Mouse (Mus musculus) right cerebral cortex, postnatal 10 days (tissue): ENCODE data around the gene Higd1a.
A peak's percentile ranks its signal among the peaks of the same experiment; 100 is the strongest.

Experiments used
- DNase-seq, 2 experiments: peaks; one replicate each; pipeline ENCODE4 v3.0.0; 2021; ENCODE audit warnings: low spot score in 2 of 2

Higd1a gene

DNA sequence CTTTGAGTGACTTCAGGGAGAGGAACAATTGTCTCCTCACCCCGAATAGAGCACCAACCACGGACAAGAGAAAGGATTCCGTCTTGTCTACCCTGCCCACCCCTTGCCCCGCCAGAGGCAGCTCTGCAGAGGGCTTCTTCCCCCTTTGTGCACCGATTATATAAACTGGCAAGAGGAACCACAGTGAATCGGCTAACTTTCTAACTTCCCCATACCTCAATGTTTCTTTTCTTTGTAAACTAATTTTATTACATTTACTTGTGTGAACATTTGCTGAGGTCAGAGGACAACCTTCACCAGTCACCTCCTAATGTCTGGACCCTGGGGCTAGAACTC, at the start of gene Higd1a:
TSS of gene Higd1a (minus strand) at position 210 of the 336 bp plus-strand sequence.
- DNase-seq = no peak

DNA sequence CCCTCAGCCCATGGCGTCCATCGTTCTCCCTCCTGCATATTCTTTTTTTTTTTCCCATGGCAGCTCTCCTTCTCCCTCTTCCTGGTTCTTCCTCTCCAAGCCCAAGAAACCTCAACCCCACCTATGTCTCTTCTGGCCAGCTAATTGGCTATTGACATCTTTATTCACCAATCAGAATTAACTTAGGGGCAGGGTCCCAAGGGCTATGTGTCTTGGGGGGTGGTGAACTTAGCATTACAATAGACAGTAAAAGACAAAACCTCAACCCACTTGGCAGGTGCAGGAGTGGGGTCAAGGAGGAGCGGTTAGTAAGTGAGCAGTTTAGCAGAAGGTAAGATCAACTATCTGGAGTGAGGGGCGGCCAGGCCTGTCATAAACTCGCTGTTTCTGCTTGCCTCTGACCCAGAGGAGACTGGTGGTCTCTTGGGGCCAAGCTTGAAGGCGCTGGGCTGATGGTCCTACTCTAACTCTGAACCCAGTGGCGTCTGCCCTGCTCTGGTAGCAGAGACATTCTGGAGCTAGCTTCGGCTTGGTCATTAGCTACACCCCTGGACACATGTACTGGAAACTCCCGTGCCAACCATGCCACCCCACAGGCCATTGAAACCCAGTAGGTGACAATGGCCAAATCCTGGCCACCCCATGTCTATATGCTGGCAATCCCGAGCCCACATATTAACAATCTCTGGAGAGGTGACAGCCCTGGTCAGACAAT, 49.4 kb upstream of the Higd1a start:
- DNase-seq = peak in 1 of 2 experiments; percentile 15

DNA sequence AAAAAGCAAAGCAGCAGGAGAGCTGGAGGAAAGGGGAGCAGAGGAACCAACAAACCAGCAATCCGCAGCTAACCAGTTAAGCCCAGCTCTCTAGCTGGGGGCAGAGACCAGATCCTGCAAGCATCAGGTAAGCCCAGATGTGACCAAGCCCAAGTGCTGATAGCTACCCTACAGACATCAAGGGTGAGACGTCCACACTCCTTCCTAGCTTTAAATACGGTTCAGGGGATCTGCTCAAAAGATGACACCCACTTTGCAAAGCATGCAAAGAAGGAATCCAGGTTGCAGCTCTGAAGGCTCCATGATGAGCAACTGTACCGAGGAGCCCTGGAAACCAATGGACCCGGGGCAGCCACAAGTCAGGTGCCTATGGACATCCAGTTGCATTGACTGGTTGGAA, 48.3 kb upstream of the Higd1a start:
- DNase-seq = peak in 1 of 2 experiments; percentile 23

DNA sequence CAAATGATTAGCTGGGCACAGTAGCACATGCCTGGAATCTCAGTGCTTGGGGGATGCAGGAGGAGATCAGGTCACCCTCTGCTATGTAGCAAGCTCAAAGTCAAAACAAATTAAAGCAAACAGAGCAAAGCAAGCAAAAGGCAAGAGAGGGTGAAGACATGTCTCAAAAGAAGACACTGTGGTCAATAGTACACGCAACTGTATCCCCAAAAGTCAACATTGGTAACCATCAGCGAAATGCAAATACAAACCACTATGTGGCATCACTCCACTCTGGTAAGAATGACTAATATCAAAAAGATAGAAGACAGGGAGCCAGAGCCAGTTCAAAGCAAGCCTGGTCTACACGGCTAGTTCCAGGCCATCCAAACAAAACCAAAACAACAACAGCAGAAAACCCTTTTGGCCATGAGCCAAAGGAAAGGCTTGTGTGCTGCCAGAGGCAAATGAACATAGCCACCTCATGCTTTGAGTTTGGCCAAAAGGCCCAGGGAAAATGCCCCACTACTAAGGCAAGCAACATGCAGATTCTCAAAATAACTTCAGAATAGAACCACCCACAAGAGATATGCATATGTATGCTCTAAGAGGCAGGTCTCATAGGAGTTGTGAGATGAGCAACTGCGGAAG, 47.5 kb upstream of the Higd1a start:
- DNase-seq = peak; percentile 26 to 48

DNA sequence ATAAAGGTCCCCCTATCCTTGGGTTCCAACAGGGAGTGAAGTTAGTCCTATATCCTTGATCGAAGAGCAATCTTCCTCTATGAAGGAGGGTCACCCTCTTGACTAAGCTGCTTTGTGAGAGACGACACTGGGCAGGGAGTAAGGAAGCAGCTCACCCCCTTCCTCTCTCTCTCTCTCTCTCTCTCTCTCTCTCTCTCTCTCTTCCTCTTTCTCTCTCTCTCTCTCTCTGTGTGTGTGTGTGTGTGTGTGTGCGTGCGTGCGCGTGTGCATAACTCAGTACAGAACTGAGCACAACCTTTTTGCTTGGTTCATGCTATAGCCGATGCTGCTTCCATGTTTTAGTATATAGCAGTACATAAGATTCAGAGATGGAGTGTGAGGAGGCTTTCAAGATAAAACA, 46.8 kb upstream of the Higd1a start:
- DNase-seq = peak in 1 of 2 experiments; percentile 6

DNA sequence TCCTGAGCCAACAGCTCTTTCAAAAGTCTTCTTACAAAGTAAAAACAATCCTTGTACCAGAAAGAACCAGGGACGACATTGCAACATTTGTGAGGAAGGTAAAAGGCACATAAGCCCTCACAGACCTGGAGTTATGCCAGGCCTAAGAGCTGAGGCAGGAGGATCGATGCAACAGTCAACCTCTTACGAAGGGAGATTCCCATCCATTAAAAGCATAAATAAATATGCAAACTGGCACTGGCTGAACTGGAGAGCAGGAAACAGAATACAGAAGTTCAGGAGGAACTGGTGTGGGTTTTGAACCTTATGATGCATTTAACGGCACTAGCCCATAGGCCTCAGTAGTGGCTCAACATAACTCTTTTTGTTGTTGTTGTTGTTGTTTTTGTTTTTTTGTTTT, 46.2 kb upstream of the Higd1a start:
- peak in 1 of 2 experiments; percentile 7 for DNase-seq

DNA sequence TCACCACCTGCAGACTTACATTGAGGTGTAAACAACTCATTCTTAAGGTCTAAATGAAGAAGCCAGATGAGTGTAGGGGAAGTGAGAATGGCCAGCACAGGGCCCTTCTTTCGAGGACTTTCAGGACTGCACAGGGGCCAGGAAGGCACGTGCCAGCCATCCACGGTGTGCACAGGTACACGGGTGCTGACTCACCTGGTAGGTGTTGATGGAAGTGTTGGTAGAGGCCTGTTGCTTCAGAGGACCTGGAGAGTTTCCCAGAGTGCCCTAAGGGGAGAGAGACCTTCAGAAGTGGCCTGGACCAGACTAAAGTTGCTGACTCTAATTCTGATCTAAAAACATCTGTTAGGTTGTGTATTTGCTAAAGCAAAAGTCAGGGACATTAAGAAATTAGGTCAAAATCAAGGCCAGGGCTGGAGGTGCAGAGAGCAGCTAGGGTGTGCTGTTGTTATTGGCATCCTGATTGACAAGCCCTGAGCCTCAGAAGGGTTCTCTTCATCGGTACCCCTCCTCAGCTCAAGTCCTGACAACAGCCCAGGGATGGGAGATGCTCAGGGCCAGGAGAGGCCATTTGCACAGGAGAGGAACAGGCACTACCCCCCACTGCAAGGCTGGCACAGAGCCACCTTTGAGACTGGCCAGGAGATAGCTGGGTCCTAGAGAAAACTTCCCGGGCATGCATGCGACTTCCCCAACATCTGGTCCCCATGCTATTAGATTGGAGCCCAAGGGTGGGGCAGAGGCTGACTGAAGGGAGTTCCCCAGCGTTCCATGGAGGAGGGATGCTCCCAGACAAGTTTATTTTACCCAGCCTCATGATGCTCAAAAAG, 45.5 kb upstream of the Higd1a start:
- peak in 1 of 2 experiments; percentile 25 for DNase-seq

DNA sequence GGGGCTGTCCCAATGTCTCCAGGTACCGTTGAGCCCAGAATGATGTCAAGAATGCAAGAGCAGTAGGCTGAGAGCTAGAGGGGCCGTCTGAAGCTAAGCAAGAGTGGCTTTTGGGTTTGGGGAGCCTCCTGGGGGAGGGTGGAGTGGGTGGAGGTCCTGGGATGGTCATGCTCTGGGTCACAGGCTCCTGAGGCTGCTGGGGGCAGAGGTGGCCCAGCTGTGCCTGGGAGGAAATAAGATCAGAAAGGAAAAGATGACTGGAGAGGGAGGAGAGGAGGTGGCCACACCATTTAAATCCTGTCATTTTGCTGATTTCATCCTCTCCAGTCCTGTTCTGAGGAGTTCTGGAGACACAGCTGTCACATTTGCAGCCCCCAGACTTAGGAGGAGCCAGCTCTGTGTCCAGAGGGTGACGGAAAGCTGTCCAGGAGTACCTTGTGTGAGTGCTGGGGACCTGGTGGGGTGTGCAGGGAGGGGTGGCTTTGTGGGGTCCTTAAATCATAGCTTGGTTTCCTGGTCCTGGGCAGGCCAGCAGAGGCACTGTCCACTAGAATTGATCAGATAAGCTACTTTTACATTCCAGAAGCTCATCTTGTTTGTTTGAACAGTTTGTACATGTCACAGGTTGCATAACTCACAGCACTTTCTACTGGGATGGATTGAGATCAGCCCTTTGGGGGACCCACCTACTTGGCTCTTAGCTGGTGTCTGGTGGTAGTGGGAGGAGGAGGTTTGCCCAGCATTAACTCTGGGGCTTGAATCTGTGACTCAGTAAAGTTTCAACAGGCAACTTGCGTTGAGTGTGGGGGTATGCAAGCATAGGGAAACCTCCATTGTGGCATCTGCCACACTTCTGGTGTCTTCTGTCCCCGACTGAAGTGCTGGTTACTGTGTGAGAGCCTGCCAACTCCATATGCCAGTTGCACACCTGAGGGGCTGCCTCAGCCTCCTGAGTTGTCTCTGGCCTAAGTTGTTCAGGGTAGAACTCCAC, 43.8 kb upstream of the Higd1a start:
- peak in 1 of 2 experiments; percentile 9 for DNase-seq

DNA sequence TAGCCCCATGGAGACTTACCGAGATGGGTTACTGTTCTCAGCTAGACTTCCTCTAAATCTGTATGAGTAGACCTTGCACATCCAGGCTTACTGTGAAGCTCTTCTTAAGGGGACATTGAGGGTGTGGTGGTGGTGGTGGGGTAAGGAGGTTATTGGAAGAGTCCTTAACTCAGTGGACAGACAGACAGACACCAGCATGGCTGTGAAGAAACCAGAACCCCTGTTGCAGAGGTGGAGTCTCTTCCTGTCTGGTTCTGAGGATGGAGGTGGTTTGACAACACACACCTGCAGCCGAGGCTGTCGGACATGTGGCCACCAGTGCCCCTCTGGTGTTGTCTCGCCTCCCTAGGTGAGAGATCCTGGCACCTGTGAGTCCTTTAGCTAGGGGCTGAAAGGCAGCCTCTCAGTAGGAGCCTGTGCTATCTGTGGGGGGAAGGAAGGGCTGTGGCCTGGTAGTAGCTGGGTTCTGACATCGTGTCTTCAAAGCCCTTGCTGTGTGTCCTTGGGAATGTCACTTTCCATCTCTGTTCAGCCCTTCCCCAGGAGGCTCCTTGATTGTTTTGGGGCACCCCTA, 42.2 kb upstream of the Higd1a start:
- peak in 1 of 2 experiments; percentile 10 for DNase-seq

DNA sequence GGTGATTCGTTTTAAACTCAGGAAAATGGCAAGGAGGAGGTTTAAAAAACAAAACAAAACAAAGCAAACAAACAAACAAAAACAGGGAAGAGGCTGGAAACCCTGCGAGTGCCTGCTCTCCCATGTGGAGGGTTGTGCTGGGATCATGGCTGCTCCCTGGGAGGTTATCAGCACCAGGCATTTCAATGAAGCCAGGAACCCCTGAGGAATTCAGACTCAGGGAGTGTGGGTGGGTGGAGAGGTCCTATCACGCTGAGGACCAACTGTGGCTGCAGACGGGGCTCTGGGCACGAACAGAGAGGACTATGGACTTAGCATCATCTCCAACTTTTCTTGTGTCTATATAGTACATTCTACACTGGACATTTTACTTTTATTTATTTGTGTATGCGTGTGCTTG, 41.1 kb upstream of the Higd1a start:
- no peak for DNase-seq

DNA sequence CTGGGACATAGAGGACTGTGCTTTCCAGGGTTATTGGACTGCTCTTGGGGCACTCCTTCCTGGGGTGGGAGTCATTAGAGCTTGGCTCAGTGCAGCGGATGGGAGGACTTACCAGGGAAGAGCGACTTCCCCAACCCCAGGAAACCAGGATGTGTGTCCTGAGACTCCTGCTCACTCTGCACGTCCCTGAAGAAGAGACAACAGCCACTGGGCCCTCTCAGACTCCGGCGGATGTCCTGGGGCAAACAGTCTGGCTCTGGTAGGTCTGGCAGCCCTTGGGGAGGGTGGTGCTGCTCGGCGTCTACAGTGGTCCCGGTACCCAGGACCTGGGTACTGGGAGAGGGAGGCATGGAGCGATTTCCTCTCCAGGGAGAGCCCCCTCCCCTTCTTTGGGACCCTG, 40.1 kb upstream of the Higd1a start, which contains the start of gene Ackr2:
TSS of gene Ackr2 (plus strand) at position 111 of the 400 bp plus-strand sequence.
- DNase-seq = peak in 1 of 2 experiments; percentile 15

DNA sequence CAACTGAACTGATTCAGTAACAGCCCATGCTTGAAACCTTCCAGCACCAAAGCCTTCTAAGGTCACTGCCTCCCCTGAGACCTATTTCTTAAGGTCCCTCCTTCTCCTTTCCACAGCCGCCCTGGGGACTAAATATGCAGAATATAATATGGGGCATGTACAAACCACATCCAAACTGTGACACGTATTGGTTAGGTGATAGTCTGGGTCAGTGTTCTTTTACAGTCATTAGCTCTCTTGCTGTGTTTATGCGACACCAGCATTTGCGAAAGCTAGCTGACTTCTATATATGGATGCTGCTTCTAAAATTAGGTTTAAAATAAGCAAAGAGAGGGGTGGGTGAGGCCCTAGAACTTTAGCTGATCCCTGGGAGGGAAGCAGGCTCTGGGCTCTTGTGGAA, 38.7 kb upstream of the Higd1a start:
- DNase-seq = no peak

DNA sequence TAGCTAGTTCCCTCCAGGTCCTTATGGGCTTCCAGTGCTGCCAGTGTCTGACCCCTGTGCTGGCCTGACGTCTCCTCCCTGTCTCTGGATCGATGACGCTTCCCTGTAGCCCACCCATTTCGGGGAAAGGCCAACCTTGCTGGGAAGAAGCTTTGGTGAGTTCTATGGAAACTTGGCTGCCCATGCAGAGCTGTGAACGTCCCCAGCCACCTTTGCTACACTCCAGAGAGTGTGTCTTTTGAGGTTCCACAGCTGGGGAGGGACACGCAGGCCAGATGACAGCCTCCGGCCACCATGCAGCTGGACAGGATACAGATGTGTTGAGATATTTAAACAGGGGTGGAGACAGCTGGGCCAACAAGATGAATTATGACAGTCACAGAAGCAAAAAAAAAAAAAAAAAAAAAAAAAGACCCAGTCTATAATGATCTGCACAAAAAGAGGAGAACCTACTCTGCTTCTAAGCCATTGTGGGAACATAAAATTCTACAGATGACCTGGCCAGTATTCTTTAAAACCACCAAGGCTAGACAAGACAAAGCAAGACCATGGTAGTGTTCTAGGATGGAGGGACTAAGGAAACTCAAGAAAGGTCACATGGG, 37.3 kb upstream of the Higd1a start:
- peak in 1 of 2 experiments; percentile 15 for DNase-seq

DNA sequence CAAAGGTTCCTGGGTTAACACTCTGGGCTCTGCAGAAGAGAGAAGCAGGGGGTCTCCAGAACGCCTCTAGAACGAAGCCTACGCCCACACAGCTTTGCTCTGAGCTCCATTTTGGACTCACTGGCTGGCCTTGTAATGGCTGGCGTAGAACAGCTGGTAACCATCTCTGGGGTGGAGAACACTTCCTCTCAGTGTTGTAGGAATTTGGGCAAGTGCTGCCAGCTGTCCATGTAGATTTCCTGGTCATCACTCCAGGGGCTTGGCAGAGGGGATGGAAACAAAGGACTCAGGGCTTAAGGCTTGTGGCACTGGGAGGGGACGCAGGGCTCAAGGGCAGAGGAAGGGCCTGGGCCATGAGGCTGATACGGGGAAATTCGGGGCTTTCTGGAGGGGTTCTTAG, 36.3 kb upstream of the Higd1a start:
- DNase-seq = peak in 1 of 2 experiments; percentile 17

DNA sequence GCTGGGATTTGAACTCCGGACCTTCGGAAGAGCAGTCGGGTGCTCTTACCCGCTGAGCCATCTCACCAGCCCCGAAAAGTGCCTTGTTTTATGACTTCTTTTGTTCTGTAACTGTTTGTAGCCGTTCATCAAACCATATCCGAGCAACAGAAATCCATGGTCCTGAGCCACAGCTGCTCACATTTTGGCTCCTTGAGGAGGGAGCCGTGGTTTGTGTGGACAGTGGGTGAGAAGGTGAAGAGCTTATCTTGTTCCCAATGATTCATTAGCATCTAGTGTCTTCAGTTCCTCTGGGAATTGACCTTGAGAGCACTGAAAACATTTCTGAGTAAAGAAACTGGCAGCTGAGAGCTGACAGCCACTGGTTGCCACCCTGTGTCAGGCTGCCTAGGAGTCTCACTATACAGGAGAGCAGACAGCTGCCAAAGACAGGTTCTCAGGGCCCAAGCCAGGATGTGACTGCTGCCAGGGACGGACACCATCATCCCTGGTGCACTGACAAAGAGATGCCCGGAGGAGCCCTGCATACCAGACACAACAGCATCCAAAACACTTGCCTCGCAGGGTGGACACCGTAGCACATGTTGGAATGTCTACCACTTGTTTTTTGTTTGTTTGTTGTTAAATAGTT, 34.0 kb upstream of the Higd1a start:
- DNase-seq = peak in 1 of 2 experiments; percentile 15

DNA sequence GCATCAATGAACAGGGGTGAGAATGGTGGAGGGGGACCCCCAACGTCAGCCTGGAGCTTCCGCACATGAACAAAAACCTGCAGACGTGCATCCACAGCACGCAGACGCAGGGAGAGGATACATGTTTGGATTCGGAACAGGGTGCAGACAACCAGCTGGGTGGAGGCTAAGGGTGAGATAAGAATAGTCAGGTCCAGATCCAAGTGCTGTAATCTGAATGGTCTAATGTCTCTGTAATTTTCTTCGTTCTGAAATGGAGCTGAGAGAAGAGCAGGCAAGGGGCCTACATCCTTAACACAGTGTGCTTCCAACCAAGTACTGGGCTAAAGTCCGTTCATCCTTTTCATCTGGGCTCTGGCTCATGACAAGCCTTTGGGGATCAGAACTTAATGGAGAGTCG, 33.1 kb upstream of the Higd1a start:
- DNase-seq = peak in 1 of 2 experiments; percentile 6

DNA sequence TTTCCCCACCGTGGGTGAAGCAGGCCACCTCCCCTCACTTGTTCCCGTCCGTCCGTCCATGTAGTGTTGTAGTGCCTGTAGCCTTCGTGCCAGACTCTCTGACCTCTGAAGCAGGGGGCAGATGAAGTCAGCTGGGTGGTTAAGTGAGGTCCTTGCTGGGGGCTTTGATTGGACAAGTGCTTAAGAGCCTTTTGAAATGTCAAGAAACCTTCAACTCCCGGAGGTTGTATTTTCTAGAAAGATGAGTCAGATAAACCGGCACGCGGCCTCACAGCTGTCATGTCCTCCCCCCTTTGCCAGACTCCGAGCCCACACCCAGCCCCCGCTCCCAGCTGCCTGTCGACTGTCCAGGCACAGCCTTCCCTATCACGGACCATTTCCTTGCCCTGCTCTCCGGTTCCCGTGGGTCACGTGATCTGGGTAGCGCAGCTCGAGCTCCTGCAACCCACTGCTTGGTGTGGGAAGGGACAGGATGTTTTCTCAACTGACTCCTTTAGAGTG, 32.3 kb upstream of the Higd1a start:
- DNase-seq = peak in 1 of 2 experiments; percentile 32

DNA sequence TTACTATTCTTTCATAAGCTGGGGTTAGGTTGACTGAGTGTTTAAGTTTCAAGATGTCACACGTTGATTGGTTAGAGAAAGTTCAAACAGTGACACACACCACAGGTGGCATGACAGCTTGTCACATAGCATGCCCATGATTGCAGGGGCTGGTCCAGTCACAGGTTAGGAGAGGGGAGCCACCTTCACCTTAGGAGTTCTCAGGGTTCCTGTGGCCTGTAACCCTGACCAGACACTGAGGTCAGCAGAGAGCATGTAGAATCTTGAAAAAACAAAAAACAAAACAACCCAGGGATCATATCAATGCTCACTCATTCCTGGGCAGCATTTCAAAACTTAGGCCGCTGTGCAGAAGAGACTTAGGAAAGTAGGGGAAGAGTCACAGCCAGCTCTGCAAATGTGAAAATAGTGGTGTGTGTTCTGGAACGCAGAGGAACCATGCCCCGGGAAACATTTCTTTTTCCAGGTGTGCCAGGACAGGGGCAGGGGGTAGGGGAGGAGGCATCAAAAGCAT, 31.8 kb upstream of the Higd1a start:
- DNase-seq = peak in 1 of 2 experiments; percentile 14

DNA sequence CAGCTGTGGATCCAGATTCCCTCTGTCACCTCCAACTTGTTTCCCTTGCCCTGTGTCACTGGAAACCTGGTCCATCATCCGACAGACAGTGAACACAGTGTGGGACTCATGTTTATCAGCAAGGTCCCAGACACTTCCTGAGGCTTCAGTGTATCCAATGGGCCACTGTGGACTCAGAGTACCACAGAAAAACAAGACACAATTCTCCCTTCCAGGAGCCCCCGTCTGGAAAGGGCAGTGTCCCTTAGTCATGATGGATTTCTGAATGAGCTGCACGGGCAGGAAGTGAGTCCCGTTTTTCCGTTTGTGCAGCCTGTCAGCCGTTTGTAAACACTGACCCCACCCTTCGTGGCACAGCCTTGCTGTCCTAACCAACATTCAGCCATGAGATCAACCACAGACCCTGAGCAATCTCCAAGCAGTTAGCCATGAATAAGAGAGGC, 23.9 kb upstream of the Higd1a start:
- DNase-seq = no peak
